7 mouse cellular contexts compared by ENCODE assay signal in genomic region chr7:65486259-65486681, GRCm38 (mm10). TPM values are rescaled to one million over a fixed set of nuclear protein-coding genes. Genes with fewer than 3 reads are reported as not detected.
DNase-seq lines count a peak whose midpoint lies in the region; ATAC-seq and TF ChIP-seq lines count a peak whose summit lies in the region.

No protein-coding gene starts in this region.

- no peaks in the 10 kb centered on the region for H3K27me3 ChIP-seq in heart, adult 2 months (ENCODE audit: control insufficient read depth, insufficient read depth, low read length)
- no peaks in the 10 kb centered on the region for H3K27me3 ChIP-seq in lung, embryonic 16.5 days (ENCODE audit: control insufficient read depth, insufficient read depth, low read depth, low read length)
- H3K27me3 ChIP-seq in small intestine, adult 2 months (ENCODE audit: control insufficient read depth, insufficient read depth, low read length) = no peaks in the 10 kb centered on the region

- intact Hi-C loops in heart, adult 2 months (cut with DNase I) = no loop called here

- peak overlapping the region; percentile 25 for H3K4me3 ChIP-seq in heart, adult 2 months
- peak overlapping the region; percentile 33 for H3K4me3 ChIP-seq in lung, embryonic 16.5 days (ENCODE audit: low read length)
- H3K4me3 ChIP-seq in small intestine, adult 2 months (ENCODE audit: low read depth, low read length) = peak overlapping the region; percentile 28

- peak overlapping the region; percentile 67 for H3K4me2 ChIP-seq in lung, embryonic 16.5 days (ENCODE audit: low read depth, low read length)

- no peak overlapping the region for H3K27ac ChIP-seq in heart, adult 2 months
- no peak overlapping the region for H3K27ac ChIP-seq in lung, embryonic 16.5 days (ENCODE audit: low read length)
- peak overlapping the region; percentile 82 for H3K27ac ChIP-seq in small intestine, adult 2 months (ENCODE audit: insufficient read depth, low read depth, low read length)

- peaks cover 2% of the 10 kb centered on the region; the same call in 1 of the 2 replicates for H3K4me1 ChIP-seq in heart, adult 2 months (ENCODE audit: control insufficient read depth, insufficient read depth, low read length)
- H3K4me1 ChIP-seq in lung, embryonic 16.5 days (replicated peaks; ENCODE audit: control insufficient read depth, insufficient read depth, low read length) = peaks cover 4% of the 10 kb centered on the region; the same call in 1 of the 2 replicates
- peaks cover 24% of the 10 kb centered on the region for H3K4me1 ChIP-seq in small intestine, adult 2 months (ENCODE audit: control insufficient read depth, insufficient read depth, insufficient read length, low read length)

- peak; percentile 85 for ATAC-seq in lung, embryonic 16.5 days (ENCODE audit: low read depth)

- no peaks in the 10 kb centered on the region for H3K9me3 ChIP-seq in lung, embryonic 16.5 days (ENCODE audit: control insufficient read depth, low read length)

- no peak for TF ChIP-seq CTCF in brain, embryonic 14.5 days (IDR thresholded peaks at IDR 0.05; ENCODE audit: borderline replicate concordance, extremely low read depth, insufficient read depth, insufficient read length)
- TF ChIP-seq CTCF in heart, adult 2 months (IDR thresholded peaks at IDR 0.05) = no peak
- no peak for TF ChIP-seq CTCF in small intestine, adult 2 months (IDR thresholded peaks at IDR 0.05; ENCODE audit: extremely low read depth, insufficient read length, insufficient replicate concordance, low read depth, low read length)

- H3K79me2 ChIP-seq in heart, adult 2 months (replicated peaks; ENCODE audit: control insufficient read depth, insufficient read depth, low read length) = no peaks in the 10 kb centered on the region

- peak; percentile 72 for DNase-seq in Muller cell, postnatal 12 days (ENCODE audit: inconsistent ontology term)
- DNase-seq in brain, embryonic 14.5 days (ENCODE audit: low read depth) = peak; percentile 65
- peak; percentile 50 to 55 for DNase-seq in heart, adult 2 months
- peak; percentile 21 for DNase-seq in kidney, adult 9 months
- no peak for DNase-seq in layer of hippocampus, adult 11-12 months (ENCODE audit: low spot score)

- 4% methylated on average over 13 of the region's 13 CpGs for WGBS in heart, adult 2 months
- WGBS in lung, embryonic 16.5 days = 8% methylated on average over 13 of the region's 13 CpGs
- WGBS in small intestine, adult 2 months = 5% methylated on average over 13 of the region's 13 CpGs

- TF ChIP-seq EP300 in heart, adult 2 months (IDR thresholded peaks at IDR 0.05; ENCODE audit: insufficient read depth, low read depth, low read length) = no peak

- no peak for TF ChIP-seq POLR2A in brain, embryonic 14.5 days (IDR thresholded peaks at IDR 0.05; ENCODE audit: borderline replicate concordance, extremely low read depth, insufficient read depth, insufficient read length, poor library complexity, severe bottlenecking)
- TF ChIP-seq POLR2A in heart, adult 2 months (IDR thresholded peaks at IDR 0.05; ENCODE audit: insufficient read depth, low read depth, low read length) = no peak
- TF ChIP-seq POLR2A in small intestine, adult 2 months (IDR thresholded peaks at IDR 0.05; ENCODE audit: low read depth, low read length) = peak; percentile 39; the same call in 1 of the 2 replicates

- H3K36me3 ChIP-seq in heart, adult 2 months (ENCODE audit: control insufficient read depth, insufficient read depth, low read length) = no peaks in the 10 kb centered on the region
- H3K36me3 ChIP-seq in lung, embryonic 16.5 days (ENCODE audit: control insufficient read depth, insufficient read depth, low read length) = no peaks in the 10 kb centered on the region
- no peaks in the 10 kb centered on the region for H3K36me3 ChIP-seq in small intestine, adult 2 months (ENCODE audit: control insufficient read depth, insufficient read depth, low read length)

- peak overlapping the region; percentile 7; the same call in 1 of the 2 replicates for H3K9ac ChIP-seq in heart, adult 2 months (ENCODE audit: low read depth, low read length)
- peak overlapping the region; percentile 54; the same call in 1 of the 2 replicates for H3K9ac ChIP-seq in lung, embryonic 16.5 days (ENCODE audit: low read length)

RNA-seq across cellular contexts. Expression of gene Tjp1, which starts 41.3 kb away (rescaled TPM):
- polyA plus RNA-seq in brain, embryonic 14.5 days (2012; rRNA removed) = 29.6 and 44.8 TPM in 2 replicates
- total RNA-seq in heart, adult 2 months (2021) = 10 to 100 TPM; 87.9 to 99.7 TPM
- 21.7 and 44.4 TPM in 2 replicates for polyA plus RNA-seq in heart, adult 2 months (2012; rRNA removed)
- 36.7 and 41.1 TPM in 2 replicates for polyA plus RNA-seq in lung, embryonic 16.5 days (2015; fragmentation: Nextera tagmentation; extraction: Ambion mirVana)
- polyA plus RNA-seq in small intestine, adult 2 months (2012; rRNA removed) = 4.6 and 13.2 TPM in 2 replicates
